Mouse (Mus musculus) ES-Bruce4 (cell line): ENCODE results near the gene Rtp4. TPM values are rescaled to one million over a fixed set of nuclear protein-coding genes. Genes with fewer than 3 reads are reported as not detected.

Source experiments
- H3K27ac ChIP-seq: 2 replicates; pipeline ENCODE4 v1.5.1; 2012; ENCODE audit warnings: low read length, inconsistent platforms; ENCODE audit not compliant: insufficient read depth
- H3K27me3 ChIP-seq: 2 replicates; pipeline ENCODE4 v1.6.1; 2012; ENCODE audit warnings: mild to moderate bottlenecking, low read length, inconsistent platforms; ENCODE audit not compliant: control insufficient read depth, poor library complexity, insufficient read depth, severe bottlenecking
- H3K36me3 ChIP-seq: 2 replicates; pipeline ENCODE4 v1.6.1; 2012; ENCODE audit warnings: inconsistent platforms, mild to moderate bottlenecking, low read length, moderate library complexity; ENCODE audit not compliant: control insufficient read depth, poor library complexity, insufficient read depth, severe bottlenecking
- H3K4me1 ChIP-seq: one replicate; pipeline ENCODE4 v1.8.1; 2011; ENCODE audit warnings: low read length; ENCODE audit not compliant: control insufficient read depth, insufficient read depth
- H3K4me3 ChIP-seq: 2 replicates; pipeline ENCODE4 v1.5.1; 2011; ENCODE audit warnings: low read depth, mild to moderate bottlenecking, low read length
- H3K9ac ChIP-seq: 2 replicates; pipeline ENCODE4 v1.6.1; 2012; ENCODE audit warnings: low read depth, mild to moderate bottlenecking, inconsistent platforms; ENCODE audit not compliant: poor library complexity, severe bottlenecking
- H3K9me3 ChIP-seq: replicated peaks from 2 replicates; pipeline ENCODE4 v1.6.1; 2012; ENCODE audit warnings: mild to moderate bottlenecking, low read length, inconsistent platforms; ENCODE audit not compliant: control insufficient read depth, poor library complexity, insufficient read depth, severe bottlenecking
- CTCF ChIP-seq: IDR thresholded peaks from one replicate; pipeline ENCODE4 v1.8.1; 2011; ENCODE audit warnings: low read depth, low read length
- EP300 ChIP-seq: IDR thresholded peaks from 2 replicates; pipeline ENCODE4 v1.6.1; 2011; ENCODE audit warnings: low read depth, low read length; ENCODE audit not compliant: insufficient read depth
- POLR2A ChIP-seq: IDR thresholded peaks from one replicate; pipeline ENCODE4 v1.8.1; 2011; ENCODE audit warnings: low read length; ENCODE audit not compliant: insufficient read depth
- polyA plus RNA-seq: library from polyadenylated mRNA; stranded (reverse); fragments of >200 nt; gene quantifications from 2 replicates; pipeline ENCODE4 v1.2.4, GENCODE M21; 2011; ENCODE audit warnings: low read depth; ENCODE audit not compliant: missing spikeins, insufficient read depth, insufficient read length

The Rtp4 gene
- polyA plus RNA-seq, 1 experiment = 4.0 TPM

GRCm38 (mm10) chr16:23529186-23529585 lies 9.1 kb downstream of the Rtp4 start:
- Histone ChIP-seq H3K36me3 (no peaks in the 10 kb centered on the region), H3K4me1 (no peaks in the 10 kb centered on the region), H3K9me3 (no peaks in the 10 kb centered on the region), H3K27me3 (no peaks in the 10 kb centered on the region), H3K4me3 (no peak overlapping the region), H3K27ac (no peak overlapping the region), H3K9ac (no peak overlapping the region)
- TF ChIP-seq CTCF (no peak), EP300 (no peak), POLR2A (no peak)

- no peak for TF ChIP-seq CTCF
- TF ChIP-seq POLR2A = no peak
- TF ChIP-seq EP300 = no peak
- Histone ChIP-seq H3K4me1 (no peaks in the 10 kb centered on the region), H3K27me3 (no peaks in the 10 kb centered on the region), H3K36me3 (no peaks in the 10 kb centered on the region), H3K4me3 (no peak overlapping the region), H3K9ac (no peak overlapping the region), H3K9me3 (no peaks in the 10 kb centered on the region), H3K27ac (no peak overlapping the region)
These were observed 13.6 kb downstream of the Rtp4 start for GRCm38 (mm10) chr16:23533707-23534106.

GRCm38 (mm10) chr16:23541046-23541445 lies 21.0 kb downstream of the Rtp4 start:
- no peak for TF ChIP-seq CTCF
- TF ChIP-seq EP300 = no peak
- TF ChIP-seq POLR2A = no peak
- Histone ChIP-seq H3K4me1 (no peaks in the 10 kb centered on the region), H3K4me3 (no peak overlapping the region), H3K27me3 (no peaks in the 10 kb centered on the region), H3K27ac (no peak overlapping the region), H3K9me3 (no peaks in the 10 kb centered on the region), H3K9ac (no peak overlapping the region), H3K36me3 (no peaks in the 10 kb centered on the region)

GRCm38 (mm10) chr16:23542866-23543265 lies 22.8 kb downstream of the Rtp4 start:
- Histone ChIP-seq H3K27ac (no peak overlapping the region), H3K36me3 (no peaks in the 10 kb centered on the region), H3K4me3 (no peak overlapping the region), H3K4me1 (no peaks in the 10 kb centered on the region), H3K9me3 (no peaks in the 10 kb centered on the region), H3K9ac (no peak overlapping the region), H3K27me3 (no peaks in the 10 kb centered on the region)
- TF ChIP-seq CTCF = no peak

GRCm38 (mm10) chr16:23544361-23544760 lies 24.3 kb downstream of the Rtp4 start:
- no peaks in the 10 kb centered on the region for H3K9me3 ChIP-seq

GRCm38 (mm10) chr16:23547783-23548182 lies 27.7 kb downstream of the Rtp4 start:
- Histone ChIP-seq H3K36me3 (no peaks in the 10 kb centered on the region), H3K27me3 (no peaks in the 10 kb centered on the region), H3K27ac (no peak overlapping the region), H3K9ac (no peak overlapping the region), H3K4me3 (no peak overlapping the region), H3K9me3 (no peaks in the 10 kb centered on the region), H3K4me1 (no peaks in the 10 kb centered on the region)
- TF ChIP-seq EP300 (no peak), CTCF (no peak), POLR2A (no peak)

More at GRCm38 (mm10) chr16:23544361-23544760, 24.3 kb downstream of the Rtp4 start:
- TF ChIP-seq CTCF = no peak
- Histone ChIP-seq H3K27ac (no peak overlapping the region), H3K36me3 (no peaks in the 10 kb centered on the region), H3K27me3 (no peaks in the 10 kb centered on the region), H3K9ac (no peak overlapping the region), H3K4me1 (no peaks in the 10 kb centered on the region), H3K4me3 (no peak overlapping the region)
